Mouse (Mus musculus) CH12.LX (cell line): ENCODE results near the gene Trappc2l. TPM values are rescaled to one million over a fixed set of nuclear protein-coding genes. Genes with fewer than 3 reads are reported as not detected.

ENCODE experiments used
- DNase-seq: peaks from one replicate; pipeline ENCODE4 v3.0.0-alpha.2; 2013; ENCODE audit errors: extremely low read depth
- H3K27ac ChIP-seq: 2 replicates; pipeline ENCODE4 v1.5.1; 2012; ENCODE audit warnings: low read depth, mild to moderate bottlenecking, control low read depth, moderate library complexity; ENCODE audit not compliant: insufficient read depth
- H3K27me3 ChIP-seq: replicated peaks from 2 replicates; pipeline ENCODE3; 2012; ENCODE audit warnings: inconsistent platforms
- H3K36me3 ChIP-seq, 2 experiments: replicated peaks in 1 of 2; 2 replicates each; pipeline versions ENCODE3 to v1.6.1; 2012; ENCODE audit warnings: inconsistent platforms in 1 of 2, low read length in 1 of 2, mild to moderate bottlenecking in 1 of 2, mixed read lengths in 1 of 2, moderate library complexity in 1 of 2; ENCODE audit not compliant: control insufficient read depth in 1 of 2, insufficient read depth in 1 of 2
- H3K4me1 ChIP-seq, 2 experiments: 2 replicates each; pipeline ENCODE4 v1.6.1; 2012; ENCODE audit warnings: inconsistent platforms in 1 of 2, moderate library complexity in 1 of 2; ENCODE audit not compliant: insufficient read depth in 2 of 2, control insufficient read depth in 1 of 2
- H3K4me2 ChIP-seq: 2 replicates; pipeline ENCODE4 v1.6.1; 2012; ENCODE audit warnings: low read depth, mild to moderate bottlenecking, control low read depth; ENCODE audit not compliant: poor library complexity, insufficient read depth, severe bottlenecking
- H3K4me3 ChIP-seq, 3 experiments: fragments of 150-350 bp in 1 of 3; sonication (generic) in 1 of 3; replicated peaks in 1 of 3; 2 replicates each; pipeline versions ENCODE3 to v1.5.1; 2011 to 2012; ENCODE audit warnings: low read depth in 2 of 3, low read length in 2 of 3, mild to moderate bottlenecking in 2 of 3, moderate library complexity in 2 of 3, control low read depth in 1 of 3, improper control_type of control experiment in 1 of 3, inconsistent platforms in 1 of 3, mixed read lengths in 1 of 3; ENCODE audit not compliant: poor library complexity in 1 of 3
- H3K79me2 ChIP-seq: replicated peaks from 2 replicates; pipeline ENCODE4 v1.6.1; 2012; ENCODE audit warnings: mild to moderate bottlenecking, moderate library complexity; ENCODE audit not compliant: control insufficient read depth, poor library complexity, insufficient read depth, severe bottlenecking; ENCODE audit errors: extremely low read depth
- H3K9ac ChIP-seq: 2 replicates; pipeline ENCODE4 v1.6.1; 2012; ENCODE audit warnings: low read depth, mild to moderate bottlenecking, control low read depth, moderate library complexity; ENCODE audit not compliant: insufficient read depth
- H3K9me3 ChIP-seq: replicated peaks from 2 replicates; pipeline ENCODE3; 2012; ENCODE audit warnings: low read length, inconsistent platforms, mixed read lengths
- BHLHE40 ChIP-seq: IDR thresholded peaks from 2 replicates; pipeline ENCODE4 v1.6.1; 2011; ENCODE audit warnings: mild to moderate bottlenecking, low read depth, low read length, improper control_type of control experiment
- HCFC1 ChIP-seq: IDR thresholded peaks from 2 replicates; pipeline ENCODE4 v1.6.1; 2012; ENCODE audit warnings: low read depth, mild to moderate bottlenecking, inconsistent platforms, low read length, improper control_type of control experiment
- MAX ChIP-seq: IDR thresholded peaks from 2 replicates; pipeline ENCODE4 v1.6.1; 2011; ENCODE audit warnings: low read length, improper control_type of control experiment
- MAZ ChIP-seq: IDR thresholded peaks from 2 replicates; pipeline ENCODE4 v1.6.1; 2012; ENCODE audit warnings: low read depth, mild to moderate bottlenecking, inconsistent platforms, low read length, improper control_type of control experiment, moderate library complexity
- MXI1 ChIP-seq: IDR thresholded peaks from 2 replicates; pipeline ENCODE4 v1.6.1; 2011; ENCODE audit warnings: mild to moderate bottlenecking, low read depth, low read length, improper control_type of control experiment
- NRF1 ChIP-seq: IDR thresholded peaks from 2 replicates; pipeline ENCODE4 v1.6.1; 2014; ENCODE audit warnings: low read depth, mild to moderate bottlenecking, inconsistent platforms, low read length, improper control_type of control experiment, moderate library complexity
- PAX5 ChIP-seq: IDR thresholded peaks from 2 replicates; pipeline ENCODE4 v1.6.1; 2012; ENCODE audit warnings: low read length, inconsistent platforms, mixed read lengths
- SIN3A ChIP-seq: IDR thresholded peaks from 2 replicates; pipeline ENCODE4 v1.6.1; 2012; ENCODE audit warnings: low read length, improper control_type of control experiment, inconsistent platforms
- TCF12 ChIP-seq: IDR thresholded peaks from 2 replicates; pipeline ENCODE4 v1.6.1; 2014; ENCODE audit warnings: low read depth, mild to moderate bottlenecking, inconsistent platforms, low read length, improper control_type of control experiment
- UBTF ChIP-seq: IDR thresholded peaks from 2 replicates; pipeline ENCODE4 v1.6.1; 2012; ENCODE audit warnings: low read depth, mild to moderate bottlenecking, inconsistent platforms, low read length, improper control_type of control experiment, moderate library complexity
- ZC3H11A ChIP-seq: IDR thresholded peaks from 2 replicates; pipeline ENCODE4 v1.6.1; 2012; ENCODE audit warnings: low read depth, mild to moderate bottlenecking, inconsistent platforms, low read length, improper control_type of control experiment
- ZMIZ1 ChIP-seq: IDR thresholded peaks from 2 replicates; pipeline ENCODE4 v1.6.1; 2012; ENCODE audit warnings: low read depth, mild to moderate bottlenecking, inconsistent platforms, low read length, improper control_type of control experiment
- ZNF384 ChIP-seq: IDR thresholded peaks from 2 replicates; pipeline ENCODE4 v1.6.1; 2012; ENCODE audit warnings: low read depth, low read length, improper control_type of control experiment, inconsistent platforms
- dilution Hi-C: fragments of 300-500 bp; cut with MboI; formaldehyde crosslinking; loops from 2 replicates; pipeline ENCODE4 v1.14.3; 2020; ENCODE audit warnings: low sequenced_read_pairs; ENCODE audit not compliant: extremely low pct_unique_long_range_greater_than_20kb, extremely low pct_ligation_motif_present
- in situ Hi-C: fragments of 300-500 bp; cut with MboI; formaldehyde crosslinking; loops from 3 replicates; pipeline ENCODE4 v1.14.3; 2019; ENCODE audit warnings: low sequenced_read_pairs, low pct_ligation_motif_present, low pct_unique_long_range_greater_than_20kb, mixed read lengths
- polyA plus RNA-seq: library from polyadenylated mRNA; unstranded; fragments of >175 nt; gene quantifications from 2 replicates; pipeline ENCODE4 v1.2.1, GENCODE M21; 2012; ENCODE audit warnings: low read depth; ENCODE audit not compliant: insufficient read length
- total RNA-seq, 2 experiments: library from RNA; depleted of rRNA; stranded (reverse); fragments of 300-350 nt in 1 of 2; fragments of >200 nt in 1 of 2; gene quantifications; 2 replicates each; pipeline ENCODE4 v1.2.3; 2012 to 2014

The Trappc2l gene
- total and polyA plus RNA-seq, 3 experiments = 15.7 to 67.0 (median 36.0) TPM

DNA sequence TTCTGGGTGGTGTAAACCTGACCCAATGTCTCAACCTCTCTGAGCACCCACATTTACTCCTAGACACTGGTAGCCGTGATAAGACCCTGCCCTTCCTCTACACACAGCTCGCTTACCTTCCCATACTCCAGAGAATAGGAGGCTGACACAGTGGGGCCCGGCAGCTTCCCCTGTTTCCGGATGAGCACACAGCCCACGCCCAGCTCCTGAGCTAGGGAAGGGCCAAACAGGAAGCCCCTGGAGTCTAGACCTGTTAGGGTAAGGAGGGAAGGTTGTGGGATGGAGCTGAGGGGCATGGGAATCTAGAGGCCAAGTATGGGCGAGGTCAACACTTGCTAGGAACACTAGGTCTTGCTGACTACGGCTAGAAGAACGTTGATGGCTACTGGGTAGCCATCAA, 36.2 kb upstream of the Trappc2l start:
- H3K4me3 ChIP-seq = peak overlapping the region; percentile 76 to 91 (median 89)
- dilution Hi-C loops = no loop called here
- peaks cover 17% of the 10 kb centered on the region for H3K79me2 ChIP-seq
- H3K9me3 ChIP-seq = no peaks in the 10 kb centered on the region
- TF ChIP-seq MXI1 (peak; percentile 29; the same call in 1 of the 2 replicates), HCFC1 (no peak), TCF12 (no peak), UBTF (no peak), PAX5 (no peak), ZMIZ1 (0 out of 2 replicates have a peak, but pooled peaks have one; percentile 12), BHLHE40 (no peak), MAX (0 out of 2 replicates have a peak, but pooled peaks have one; percentile 20)
- peaks cover 13 to 39% of the 10 kb centered on the region in 2 experiments for H3K4me1 ChIP-seq
- DNase-seq = no peak
- H3K27ac ChIP-seq = peak overlapping the region; percentile 29
- in situ Hi-C loops = no loop called here
- peaks cover 34 to 71% of the 10 kb centered on the region in 2 experiments for H3K36me3 ChIP-seq
- H3K9ac ChIP-seq = peak overlapping the region; percentile 70; the same call in 1 of the 2 replicates
- H3K27me3 ChIP-seq = no peaks in the 10 kb centered on the region
- peak overlapping the region; percentile 55 for H3K4me2 ChIP-seq

DNA sequence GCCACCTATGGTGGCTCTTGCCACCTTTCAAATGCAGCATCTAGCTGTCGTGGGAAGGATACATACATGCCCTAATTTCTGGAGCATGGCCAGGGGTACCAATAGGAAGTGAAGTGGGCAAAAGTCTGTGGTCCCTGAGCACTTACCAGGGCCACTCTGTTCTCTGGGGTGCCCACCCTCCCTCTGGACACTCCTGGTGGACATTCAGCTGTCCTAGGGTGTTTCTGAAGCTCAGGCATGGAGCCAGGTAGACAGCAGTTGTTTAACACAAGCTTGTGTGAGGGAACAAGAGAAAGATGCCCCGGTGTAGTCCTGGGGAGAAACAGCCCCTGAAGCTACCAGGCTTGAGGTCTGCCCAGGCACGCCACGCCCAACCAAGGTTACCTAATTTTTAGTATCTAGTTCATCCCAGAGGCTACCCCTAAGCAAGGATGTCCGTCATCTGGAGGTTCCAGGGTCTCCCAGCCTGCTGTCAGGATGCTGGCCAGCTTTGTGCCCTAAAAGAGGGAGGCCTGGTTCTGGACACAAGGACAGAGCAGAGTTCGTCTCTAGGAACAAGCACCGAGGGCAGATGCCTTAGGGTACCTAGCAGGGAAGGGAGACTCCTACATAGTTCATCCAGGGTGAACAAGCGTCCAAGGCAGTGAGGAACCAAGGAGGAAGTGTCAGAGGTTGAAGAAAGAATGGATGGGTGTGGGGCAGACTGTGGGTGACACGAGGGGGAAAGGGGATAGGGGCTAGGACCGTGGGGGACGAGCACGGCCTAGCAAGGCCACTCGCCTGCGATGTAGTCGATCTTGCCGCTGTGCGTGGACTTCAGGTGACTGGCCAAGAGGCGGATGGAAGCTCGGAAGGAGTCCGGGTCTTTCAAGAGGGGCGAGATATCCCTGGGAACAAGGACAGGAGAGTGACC, 35.4 kb upstream of the Trappc2l start:
- peaks cover 15 to 37% of the 10 kb centered on the region in 2 experiments for H3K4me1 ChIP-seq
- peak overlapping the region; percentile 29 for H3K27ac ChIP-seq
- peaks cover 27 to 70% of the 10 kb centered on the region in 2 experiments for H3K36me3 ChIP-seq
- H3K4me2 ChIP-seq = peak overlapping the region; percentile 55
- dilution Hi-C loops (no loop called here), in situ Hi-C loops (no loop called here)
- H3K27me3 ChIP-seq = no peaks in the 10 kb centered on the region
- TF ChIP-seq SIN3A (peak; percentile 21), ZNF384 (no peak), MAZ (no peak), NRF1 (no peak), BHLHE40 (no peak), ZC3H11A (no peak)
- peak overlapping the region; percentile 76 to 91 (median 89) for H3K4me3 ChIP-seq
- no peaks in the 10 kb centered on the region for H3K9me3 ChIP-seq
- H3K79me2 ChIP-seq = peaks cover 17% of the 10 kb centered on the region
- no peak for DNase-seq
- H3K9ac ChIP-seq = peak overlapping the region; percentile 70
